Mouse (Mus musculus) bone marrow, adult 2 months (tissue): Measurements from ENCODE around the gene Gm42906.

Source experiments
- CTCF ChIP-seq: fragments of 200-500 bp; IDR thresholded peaks from 2 replicates; pipeline ENCODE4 v1.5.1; 2011; ENCODE audit warnings: low read length, control low read depth; ENCODE audit not compliant: control insufficient read depth, insufficient read depth
- POLR2A ChIP-seq: fragments of 200-500 bp; IDR thresholded peaks from 2 replicates; pipeline ENCODE4 v1.6.1; 2011; ENCODE audit warnings: low read depth, mild to moderate bottlenecking, control low read depth, low read length, borderline replicate concordance; ENCODE audit not compliant: control insufficient read depth

- TF ChIP-seq CTCF: no peak
- no peak for TF ChIP-seq POLR2A
Measured at GRCm38 (mm10) chr5:151246287-151246686, 181.7 kb downstream of the Gm42906 start.
